Mouse (Mus musculus): ENCODE measurements around the gene Arl11. TPM values are rescaled to one million over a fixed set of nuclear protein-coding genes. Genes with fewer than 3 reads are reported as not detected.

The Arl11 gene
- polyA plus RNA-seq, 1 experiment: not detected

DNA sequence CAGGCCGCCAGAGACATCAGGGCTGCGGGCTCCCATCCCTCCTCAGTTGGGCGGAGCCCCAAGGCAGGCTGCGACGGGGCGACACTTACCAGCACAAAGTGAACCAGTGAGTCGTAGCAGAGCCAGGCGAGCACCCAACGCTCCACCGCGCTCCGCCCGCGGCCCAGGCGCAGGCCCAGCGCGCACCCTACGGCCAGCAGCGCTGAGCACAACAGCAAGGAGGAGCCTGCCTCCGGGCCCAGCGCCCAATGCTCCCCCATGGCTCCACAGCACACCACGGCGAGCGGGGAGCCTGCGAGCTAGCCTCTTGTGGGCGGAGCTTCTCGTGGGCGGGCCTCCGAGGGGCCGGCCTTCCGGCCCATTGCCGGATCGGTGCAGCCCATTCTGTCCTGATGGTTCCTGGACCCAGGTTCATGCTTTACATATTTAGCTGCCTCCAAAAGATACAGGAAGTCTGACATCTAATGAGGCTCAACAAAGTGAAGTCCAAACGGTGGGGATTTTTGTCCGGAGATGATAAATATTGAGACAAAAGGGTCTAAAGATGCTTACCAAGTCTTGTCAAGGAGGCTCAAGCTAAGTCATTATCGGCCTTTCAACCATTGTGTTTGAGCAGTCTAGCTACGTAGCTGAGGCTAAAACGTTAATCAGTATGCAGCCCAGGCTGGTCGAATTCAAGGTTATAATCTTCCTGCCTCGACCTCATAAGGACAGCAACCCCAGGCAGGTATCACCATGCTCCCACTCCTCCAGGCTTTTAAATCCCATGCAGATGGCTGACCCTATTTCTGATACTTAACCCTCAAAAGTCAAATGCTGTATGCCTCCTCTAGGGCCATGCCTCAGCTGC lies 50.8 kb downstream of the Arl11 start, which contains the start of gene Ebpl:
TSS of gene Ebpl (minus strand) at position 309 of the 850 bp plus-strand sequence.
- TF ChIP-seq GATA1 (IDR thresholded peaks at IDR 0.05; ENCODE audit: low read length): no peak

DNA sequence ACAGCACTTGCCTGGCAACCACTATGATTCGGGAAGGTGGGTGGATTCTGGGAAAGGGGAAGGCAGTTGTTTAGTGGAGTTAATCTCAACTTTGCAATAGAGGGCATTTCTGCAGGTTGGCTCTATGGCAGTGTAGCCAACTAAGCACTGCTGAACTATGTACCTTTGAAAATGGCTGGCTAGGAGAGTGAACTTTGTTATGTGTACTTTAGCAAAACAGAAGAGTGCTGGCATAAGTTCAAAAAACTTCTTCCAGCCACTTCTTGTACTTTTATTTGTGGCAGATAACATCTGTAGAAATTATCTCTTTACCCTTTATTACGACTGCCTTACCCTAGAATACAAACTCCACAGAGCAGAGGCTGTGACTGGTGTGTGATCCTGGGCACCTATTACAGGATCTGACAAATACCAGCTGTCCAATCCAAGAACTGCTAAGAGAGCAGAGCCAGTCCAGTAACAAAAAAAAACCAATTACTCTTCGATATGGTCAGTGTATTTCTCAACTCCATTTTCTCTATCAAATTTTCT lies 51.5 kb downstream of the Arl11 start:
- no peak for TF ChIP-seq GATA1 (IDR thresholded peaks at IDR 0.05; ENCODE audit: low read length)

Other genes starting within 250 kb of the Arl11 start
- gene Sacs, start 171.3 kb upstream of the Arl11 start, polyA plus RNA-seq (2012): 0.83 and 1.2 TPM in 2 replicates
- not detected in 2 replicates for gene Sgcg, start 51.3 kb upstream of the Arl11 start, polyA plus RNA-seq (2012)
- 0.37 and 0.66 TPM in 2 replicates for gene Ebpl, start 50.7 kb downstream of the Arl11 start, polyA plus RNA-seq (2012)
- 10.1 and 13.5 TPM in 2 replicates for gene Kpna3, start 130.1 kb downstream of the Arl11 start, polyA plus RNA-seq (2012)
- gene Spryd7, start 247.1 kb downstream of the Arl11 start, polyA plus RNA-seq (2012): 4.4 and 5.8 TPM in 2 replicates